Comparison of ENCODE assay signal across 9 mouse cellular contexts in the genomic region with DNA sequence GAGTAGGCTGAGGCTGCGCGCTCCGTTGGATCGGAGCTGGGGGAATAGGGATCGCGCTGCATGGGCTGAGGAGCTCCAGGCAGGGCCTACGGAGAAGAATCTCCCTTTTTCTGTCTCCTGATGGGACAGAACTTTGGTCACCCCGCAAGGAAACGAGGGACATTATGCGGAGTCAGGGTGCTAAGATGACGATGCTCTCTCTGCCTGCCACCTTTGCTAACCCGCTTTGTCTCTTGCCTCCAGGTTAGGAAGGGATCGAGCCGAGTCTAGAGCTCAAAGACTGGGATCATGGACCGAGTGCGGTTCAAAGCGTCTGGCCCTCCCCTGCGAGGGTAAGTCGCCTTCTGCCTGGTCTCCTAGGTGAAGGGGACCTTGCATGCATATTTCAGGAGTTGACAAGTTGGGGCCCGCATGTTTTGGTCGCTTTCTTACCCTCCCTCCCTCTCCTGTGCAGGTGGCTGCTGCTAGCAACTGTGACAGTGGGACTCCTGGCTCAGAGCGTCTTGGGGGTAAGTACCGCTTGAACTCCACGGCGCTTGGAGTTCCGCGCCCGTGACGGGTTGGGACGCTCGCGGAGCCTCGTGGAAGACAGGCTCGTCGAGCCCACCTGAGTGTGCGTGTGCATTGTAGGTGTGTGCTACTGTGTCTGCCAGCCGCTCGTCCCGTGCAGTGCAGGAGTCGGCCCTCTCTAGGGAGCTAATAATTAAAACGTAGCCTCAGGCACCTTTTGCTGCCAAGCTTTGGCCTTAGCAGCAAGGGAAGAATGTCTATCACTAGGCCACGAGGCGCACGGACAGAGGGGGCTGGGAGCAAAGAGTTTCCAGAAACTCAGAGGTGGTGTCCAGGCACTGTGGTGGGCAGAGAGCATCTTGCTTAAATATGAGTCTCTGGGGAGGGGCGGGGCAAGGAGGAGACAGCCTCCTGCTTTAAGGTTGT. TPM values are rescaled to one million over a fixed set of nuclear protein-coding genes. Genes with fewer than 3 reads are reported as not detected.
DNase-seq lines count a peak whose midpoint lies in the region; ATAC-seq and TF ChIP-seq lines count a peak whose summit lies in the region.
"Had no signal": no experiment of that assay in that cellular context is flagged by ENCODE, and none has a peak within 500 bp of the region (broad histone marks: within the 10 kb centered on the region; RNA-seq: fewer than 3 reads in every experiment).

No protein-coding gene starts in this region.

- no peaks in the 10 kb centered on the region for H3K36me3 ChIP-seq in lung, embryonic 15.5 days
- H3K36me3 ChIP-seq in small intestine, adult 2 months (ENCODE audit: control insufficient read depth, insufficient read depth, low read length), result no peaks in the 10 kb centered on the region

- DNase-seq in layer of hippocampus, adult 2 months (ENCODE audit: low spot score in 2 of 2), result no peak
- DNase-seq in layer of hippocampus, adult 9-11 months, result no peak
- peak; percentile 52 for DNase-seq in adrenal gland, postnatal 25 days
- peak; percentile 50 for DNase-seq in gastrocnemius, postnatal 14 days
- peak; percentile 75 for DNase-seq in kidney, adult 18-20 months
- no peak for DNase-seq in spleen, adult 18-20 months

- 3% methylated on average over 45 of the region's 45 CpGs for WGBS in lung, embryonic 15.5 days
- WGBS in small intestine, adult 2 months, result 12% methylated on average over 45 of the region's 45 CpGs

- TF ChIP-seq POLR2A in small intestine, adult 2 months (IDR thresholded peaks at IDR 0.05; ENCODE audit: low read depth, low read length), result no peak

- no peak for TF ChIP-seq CTCF in layer of hippocampus, adult 2 months (conservative IDR thresholded peaks at IDR 0.05)
- no peak for TF ChIP-seq CTCF in small intestine, adult 2 months (IDR thresholded peaks at IDR 0.05; ENCODE audit: extremely low read depth, insufficient read length, insufficient replicate concordance, low read depth, low read length)

- H3K4me3 ChIP-seq in layer of hippocampus, adult 2 months, result peak overlapping the region; percentile 67
- peak overlapping the region; percentile 77 for H3K4me3 ChIP-seq in lung, embryonic 15.5 days
- H3K4me3 ChIP-seq in small intestine, adult 2 months (ENCODE audit: low read depth, low read length), result peak overlapping the region; percentile 80

- intact Hi-C loops in gastrocnemius, postnatal 14 days (cut with DNase I; ENCODE audit: low total_unique reads), result no loop called here

- peak overlapping the region; percentile 93 for H3K27ac ChIP-seq in layer of hippocampus, adult 2 months
- peak overlapping the region; percentile 90 for H3K27ac ChIP-seq in lung, embryonic 15.5 days
- peak overlapping the region; percentile 89 for H3K27ac ChIP-seq in small intestine, adult 2 months (ENCODE audit: insufficient read depth, low read depth, low read length)
- H3K27ac ChIP-seq: macrophage had no signal

- H3K9ac ChIP-seq in lung, embryonic 15.5 days, result peak overlapping the region; percentile 90

- no peaks in the 10 kb centered on the region for H3K27me3 ChIP-seq in lung, embryonic 15.5 days
- H3K27me3 ChIP-seq in small intestine, adult 2 months (ENCODE audit: control insufficient read depth, insufficient read depth, low read length), result peaks cover 10% of the 10 kb centered on the region; the same call in 1 of the 2 replicates

- peaks cover 63% of the 10 kb centered on the region for H3K4me1 ChIP-seq in lung, embryonic 15.5 days
- no peaks in the 10 kb centered on the region; the same call in 1 of the 2 replicates for H3K4me1 ChIP-seq in small intestine, adult 2 months (ENCODE audit: control insufficient read depth, insufficient read depth, insufficient read length, low read length)

- H3K9me3 ChIP-seq in lung, embryonic 15.5 days, result no peaks in the 10 kb centered on the region

- ATAC-seq in lung, embryonic 15.5 days (ENCODE audit: borderline replicate concordance, extremely low read depth, low FRiP score, low TSS enrichment), result peak; percentile 30; the same call in 1 of the 2 replicates

- H3K4me2 ChIP-seq in lung, embryonic 15.5 days, result peak overlapping the region; percentile 71

RNA-seq across cellular contexts. Expression of a gene that starts 0.8 kb away (rescaled TPM):
- total RNA-seq in layer of hippocampus, adult 2 months (2021), result 10 to 100 TPM; 52.0 to 53.6 TPM
- total RNA-seq in adrenal gland, postnatal 25 days (2021), result 385 and 411 TPM in 2 replicates
- total RNA-seq in gastrocnemius, postnatal 14 days (2021), result 100 to 1,000 TPM; 636 to 736 TPM
- polyA plus RNA-seq in lung, embryonic 15.5 days (2015; fragmentation: Nextera tagmentation; extraction: Ambion mirVana), result 335 and 360 TPM in 2 replicates
- polyA plus RNA-seq in small intestine, adult 2 months (2012; rRNA removed), result 77.8 and 136 TPM in 2 replicates

RNA-seq across cellular contexts. Expression of a gene that starts 0.8 kb away (rescaled TPM):
- total RNA-seq in layer of hippocampus, adult 2 months (2021), result 10 to 100 TPM; 53.7 to 55.4 TPM
- 214 and 239 TPM in 2 replicates for total RNA-seq in adrenal gland, postnatal 25 days (2021)
- 100 to 1,000 TPM; 297 to 319 TPM for total RNA-seq in gastrocnemius, postnatal 14 days (2021)
- 121 and 126 TPM in 2 replicates for polyA plus RNA-seq in lung, embryonic 15.5 days (2015; fragmentation: Nextera tagmentation; extraction: Ambion mirVana)
- polyA plus RNA-seq in small intestine, adult 2 months (2012; rRNA removed), result 23.8 and 35.6 TPM in 2 replicates

Comparison
In these comparisons a context has a peak if more than half of its experiments do, and no peak if none do; other contexts are left out.
1. DNase-seq: peak in adrenal gland, postnatal 25 days (single experiment), gastrocnemius, postnatal 14 days (single experiment) and kidney, adult 18-20 months (single experiment); none in layer of hippocampus, adult 2 months (0 of 2), layer of hippocampus, adult 9-11 months (single experiment) and spleen, adult 18-20 months (0 of 2).
2. Peak in every context shown above with its lines, with median percentiles within 50 percentile points of each other: H3K27ac ChIP-seq and H3K4me3 ChIP-seq.